Mouse (Mus musculus) bone marrow, adult 2 months (tissue): ENCODE results near the gene Kcnk13.

Source experiments
- CTCF ChIP-seq: fragments of 200-500 bp; IDR thresholded peaks from 2 replicates; pipeline ENCODE4 v1.5.1; 2011; ENCODE audit warnings: low read length, control low read depth; ENCODE audit not compliant: control insufficient read depth, insufficient read depth
- POLR2A ChIP-seq: fragments of 200-500 bp; IDR thresholded peaks from 2 replicates; pipeline ENCODE4 v1.6.1; 2011; ENCODE audit warnings: low read depth, mild to moderate bottlenecking, control low read depth, low read length, borderline replicate concordance; ENCODE audit not compliant: control insufficient read depth

DNA sequence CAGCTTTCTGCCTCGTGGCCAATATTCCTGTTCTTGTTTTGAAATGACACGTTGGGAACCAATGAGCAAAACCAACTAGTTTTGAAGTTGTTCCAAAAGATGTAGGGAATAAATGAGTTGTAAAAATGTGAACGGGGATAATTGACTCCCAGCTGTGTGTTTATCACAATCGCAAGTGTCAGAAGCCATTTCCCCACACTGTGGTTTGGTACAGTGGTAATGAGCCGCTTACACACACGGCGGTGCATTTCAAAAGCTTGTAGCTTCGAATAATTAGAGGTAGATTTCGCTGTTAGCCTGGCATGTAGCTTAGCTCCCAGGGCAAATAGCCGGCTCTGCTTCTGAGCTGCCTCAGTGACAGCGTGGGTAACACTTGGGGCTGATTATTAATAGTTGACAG is 61.4 kb downstream of the Kcnk13 start:
- TF ChIP-seq POLR2A (no peak), CTCF (no peak)
